Mouse (Mus musculus) forebrain, embryonic 16.5 days (tissue): ENCODE data around the gene Ppm1j. TPM values are rescaled to one million over a fixed set of nuclear protein-coding genes. Genes with fewer than 3 reads are reported as not detected.

Experiments
- ATAC-seq: fragments of 200-750 bp; cut with Nextera tagmentation; 2 replicates; pipeline ENCODE4 v1.8.0; 2017; ENCODE audit warnings: mild to moderate bottlenecking, moderate library complexity
- H3K27ac ChIP-seq: fragments of 300-500 bp; sonication (generic); 2 replicates; pipeline ENCODE4 v1.5.1; 2014; ENCODE audit warnings: low read length, control low read depth
- H3K27me3 ChIP-seq: fragments of 300-500 bp; sonication (generic); replicated peaks from 2 replicates; pipeline ENCODE4 v1.6.1; 2014; ENCODE audit warnings: low read length; ENCODE audit not compliant: control insufficient read depth, insufficient read depth
- H3K36me3 ChIP-seq: fragments of 300-500 bp; sonication (generic); 2 replicates; pipeline ENCODE4 v1.6.1; 2014; ENCODE audit not compliant: control insufficient read depth, insufficient read depth
- H3K4me1 ChIP-seq: fragments of 300-500 bp; sonication (generic); replicated peaks from 2 replicates; pipeline ENCODE4 v1.6.1; 2014; ENCODE audit warnings: low read length; ENCODE audit not compliant: control insufficient read depth, insufficient read depth
- H3K4me2 ChIP-seq: fragments of 300-500 bp; sonication (generic); 2 replicates; pipeline ENCODE4 v1.6.1; 2014; ENCODE audit warnings: mild to moderate bottlenecking, low read length, control low read depth
- H3K4me3 ChIP-seq: fragments of 300-500 bp; sonication (generic); replicated peaks from 2 replicates; pipeline ENCODE4 v1.5.1; 2014; ENCODE audit warnings: mild to moderate bottlenecking, low read length, control low read depth
- H3K9ac ChIP-seq: fragments of 300-500 bp; sonication (generic); replicated peaks from 2 replicates; pipeline ENCODE4 v1.6.1; 2014; ENCODE audit warnings: low read depth, low read length, control low read depth
- H3K9me3 ChIP-seq: fragments of 300-500 bp; sonication (generic); 2 replicates; pipeline ENCODE4 v1.6.1; 2016; ENCODE audit warnings: low read length; ENCODE audit not compliant: control insufficient read depth
- WGBS: fragments of 180-500 bp; shearing (Covaris S2); extraction: QIAGEN DNeasy Blood & Tissue Kit; methylation state at CpG from one replicate; pipeline ENCODE4 v1.1.7; 2014; 5-methylcytosine and 5-hydroxymethylcytosine counted together
- polyA plus RNA-seq: library from polyadenylated mRNA; unstranded; fragments of >200 nt; fragmentation: Nextera tagmentation; extraction: Ambion mirVana; gene quantifications from 2 replicates; pipeline ENCODE4 v1.2.1, GENCODE M21; 2015

The Ppm1j gene
- polyA plus RNA-seq, 1 experiment from 2014 or later: 2.3 TPM

GRCm38 (mm10) chr3:104789822-104790221 is 9.0 kb downstream of the Ppm1j start:
- Histone ChIP-seq H3K4me1 (peaks cover 27% of the 10 kb centered on the region), H3K9ac (peak overlapping the region; percentile 6; the same call in 1 of the 2 replicates), H3K27me3 (0 out of 2 replicates have a peak, but pooled peaks cover 4% of the 10 kb centered on the region), H3K36me3 (no peaks in the 10 kb centered on the region), H3K4me2 (peak overlapping the region; percentile 95), H3K9me3 (no peaks in the 10 kb centered on the region), H3K4me3 (peak overlapping the region; percentile 58), H3K27ac (no peak overlapping the region)
- 36% methylated on average over 13 of the region's 13 CpGs for WGBS
- ATAC-seq: no peak

GRCm38 (mm10) chr3:104790401-104790937 is 9.6 kb downstream of the Ppm1j start:
- Histone ChIP-seq H3K4me3 (0 out of 2 replicates have a peak overlapping the region, but pooled peaks have one; percentile 1), H3K9ac (no peak overlapping the region), H3K4me2 (peak overlapping the region; percentile 95; the same call in 1 of the 2 replicates), H3K4me1 (peaks cover 27% of the 10 kb centered on the region), H3K9me3 (no peaks in the 10 kb centered on the region), H3K27me3 (0 out of 2 replicates have a peak, but pooled peaks cover 4% of the 10 kb centered on the region), H3K27ac (no peak overlapping the region), H3K36me3 (no peaks in the 10 kb centered on the region)
- 29% methylated on average over 6 of the region's 6 CpGs for WGBS
- no peak for ATAC-seq

GRCm38 (mm10) chr3:104791017-104791416 is 10.2 kb downstream of the Ppm1j start:
- ATAC-seq: no peak
- no peak overlapping the region; the same call in 1 of the 2 replicates for H3K4me2 ChIP-seq

GRCm38 (mm10) chr3:104791671-104792070 is 10.8 kb downstream of the Ppm1j start:
- Histone ChIP-seq H3K4me1 (peaks cover 31% of the 10 kb centered on the region), H3K4me3 (no peak overlapping the region)
- 90% methylated on average over 8 of the region's 8 CpGs for WGBS

More at GRCm38 (mm10) chr3:104791017-104791416, 10.2 kb downstream of the Ppm1j start:
- no peaks in the 10 kb centered on the region for H3K9me3 ChIP-seq
- WGBS: 30% methylated on average over 4 of the region's 4 CpGs
- H3K9ac ChIP-seq: no peak overlapping the region
- H3K27me3 ChIP-seq: 0 out of 2 replicates have a peak, but pooled peaks cover 2% of the 10 kb centered on the region
- 0 out of 2 replicates have a peak overlapping the region, but pooled peaks have one; percentile 1 for H3K4me3 ChIP-seq
- no peaks in the 10 kb centered on the region for H3K36me3 ChIP-seq
- no peak overlapping the region for H3K27ac ChIP-seq
- peaks cover 29% of the 10 kb centered on the region for H3K4me1 ChIP-seq

GRCm38 (mm10) chr3:104792360-104793270 is 11.8 kb downstream of the Ppm1j start:
- H3K27ac ChIP-seq: no peak overlapping the region
- 0 out of 2 replicates have a peak, but pooled peaks cover 2% of the 10 kb centered on the region for H3K27me3 ChIP-seq
- H3K4me3 ChIP-seq: no peak overlapping the region
- WGBS: 78% methylated on average over 15 of the region's 15 CpGs
- no peak overlapping the region for H3K9ac ChIP-seq
- H3K9me3 ChIP-seq: no peaks in the 10 kb centered on the region
- no peak for ATAC-seq
- peaks cover 31% of the 10 kb centered on the region for H3K4me1 ChIP-seq
- H3K4me2 ChIP-seq: no peak overlapping the region
- H3K36me3 ChIP-seq: no peaks in the 10 kb centered on the region

More at GRCm38 (mm10) chr3:104791671-104792070, 10.8 kb downstream of the Ppm1j start:
- H3K9ac ChIP-seq: no peak overlapping the region
- no peak overlapping the region for H3K4me2 ChIP-seq
- H3K9me3 ChIP-seq: no peaks in the 10 kb centered on the region
- no peak for ATAC-seq
- no peak overlapping the region for H3K27ac ChIP-seq
- no peaks in the 10 kb centered on the region for H3K36me3 ChIP-seq
- H3K27me3 ChIP-seq: 0 out of 2 replicates have a peak, but pooled peaks cover 2% of the 10 kb centered on the region

GRCm38 (mm10) chr3:104793871-104794828 is 13.3 kb downstream of the Ppm1j start:
- no peaks in the 10 kb centered on the region for H3K36me3 ChIP-seq
- no peaks in the 10 kb centered on the region for H3K9me3 ChIP-seq
- WGBS: 54% methylated on average over 20 of the region's 20 CpGs
- H3K4me3 ChIP-seq: no peak overlapping the region
- no peaks in the 10 kb centered on the region for H3K27me3 ChIP-seq
- H3K27ac ChIP-seq: no peak overlapping the region
- H3K4me1 ChIP-seq: peaks cover 21% of the 10 kb centered on the region
- no peak overlapping the region for H3K9ac ChIP-seq
- peak; percentile 87 for ATAC-seq
- no peak overlapping the region for H3K4me2 ChIP-seq

GRCm38 (mm10) chr3:104794953-104795470 is 14.2 kb downstream of the Ppm1j start:
- H3K27ac ChIP-seq: no peak overlapping the region
- 65% methylated on average over 12 of the region's 12 CpGs for WGBS
- peaks cover 19% of the 10 kb centered on the region for H3K4me1 ChIP-seq
- ATAC-seq: no peak
- H3K9me3 ChIP-seq: no peaks in the 10 kb centered on the region
- H3K36me3 ChIP-seq: no peaks in the 10 kb centered on the region
- no peak overlapping the region for H3K4me3 ChIP-seq
- H3K4me2 ChIP-seq: no peak overlapping the region
- no peak overlapping the region for H3K9ac ChIP-seq
- H3K27me3 ChIP-seq: no peaks in the 10 kb centered on the region

GRCm38 (mm10) chr3:104795661-104796340 is 14.9 kb downstream of the Ppm1j start:
- H3K36me3 ChIP-seq: 0 out of 2 replicates have a peak, but pooled peaks cover 3% of the 10 kb centered on the region
- no peak overlapping the region for H3K27ac ChIP-seq
- H3K4me3 ChIP-seq: no peak overlapping the region
- ATAC-seq: no peak
- 61% methylated on average over 15 of the region's 15 CpGs for WGBS
- no peaks in the 10 kb centered on the region for H3K27me3 ChIP-seq
- no peak overlapping the region for H3K9ac ChIP-seq
- H3K9me3 ChIP-seq: no peaks in the 10 kb centered on the region
- H3K4me1 ChIP-seq: peaks cover 14% of the 10 kb centered on the region
- H3K4me2 ChIP-seq: no peak overlapping the region
